Mouse (Mus musculus) MEL (cell line): ENCODE results near the gene Sergef. TPM values are rescaled to one million over a fixed set of nuclear protein-coding genes. Genes with fewer than 3 reads are reported as not detected.

Experiments used
- DNase-seq: peaks from one replicate; pipeline ENCODE4 v3.0.0; 2011; ENCODE audit warnings: low read depth, low spot score
- H3K27ac ChIP-seq: 2 replicates; pipeline ENCODE4 v1.5.1; 2012; ENCODE audit warnings: low read depth, mild to moderate bottlenecking, control low read depth, low read length, moderate library complexity; ENCODE audit not compliant: control insufficient read depth
- H3K27me3 ChIP-seq, 2 experiments: fragments of 150-350 bp in 1 of 2; sonication (generic) in 1 of 2; 2 replicates each; pipeline ENCODE4 v1.6.1; 2012; ENCODE audit warnings: low read length in 2 of 2, mild to moderate bottlenecking in 2 of 2, improper control_type of control experiment in 1 of 2, moderate library complexity in 1 of 2; ENCODE audit not compliant: insufficient read depth in 2 of 2, control insufficient read depth in 1 of 2
- H3K36me3 ChIP-seq, 2 experiments: 2 replicates each; pipeline ENCODE4 v1.6.1; 2012 to 2014; ENCODE audit warnings: low read length in 2 of 2, improper control_type of control experiment in 1 of 2, inconsistent platforms in 1 of 2, mild to moderate bottlenecking in 1 of 2; ENCODE audit not compliant: insufficient read depth in 2 of 2, control insufficient read depth in 1 of 2
- H3K4me1 ChIP-seq, 2 experiments: fragments of 150-350 bp in 1 of 2; sonication (generic) in 1 of 2; 2 replicates each; pipeline ENCODE4 v1.6.1; 2012; ENCODE audit warnings: low read length in 2 of 2, improper control_type of control experiment in 1 of 2, mild to moderate bottlenecking in 1 of 2; ENCODE audit not compliant: insufficient read depth in 2 of 2, control insufficient read depth in 1 of 2
- H3K4me3 ChIP-seq, 2 experiments: fragments of 150-350 bp in 1 of 2; sonication (generic) in 1 of 2; 2 replicates each; pipeline ENCODE4 v1.5.1; 2012; ENCODE audit warnings: low read depth in 2 of 2, low read length in 2 of 2, mild to moderate bottlenecking in 2 of 2, moderate library complexity in 2 of 2, control low read depth in 1 of 2, improper control_type of control experiment in 1 of 2; ENCODE audit not compliant: control insufficient read depth in 1 of 2, insufficient read depth in 1 of 2
- H3K79me2 ChIP-seq: 2 replicates; pipeline ENCODE4 v1.6.1; 2012; ENCODE audit warnings: mild to moderate bottlenecking, low read length, moderate library complexity; ENCODE audit not compliant: control insufficient read depth, poor library complexity, insufficient read depth
- H3K9ac ChIP-seq: 2 replicates; pipeline ENCODE4 v1.6.1; 2012; ENCODE audit warnings: low read depth, mild to moderate bottlenecking, control low read depth, low read length, moderate library complexity; ENCODE audit not compliant: control insufficient read depth, poor library complexity, severe bottlenecking
- H3K9me3 ChIP-seq: fragments of 150-350 bp; sonication (generic); replicated peaks from 2 replicates; pipeline ENCODE4 v1.6.1; 2012; ENCODE audit warnings: mild to moderate bottlenecking, low read length, improper control_type of control experiment, moderate library complexity; ENCODE audit not compliant: insufficient read depth
- CHD1 ChIP-seq: IDR thresholded peaks from 2 replicates; pipeline ENCODE4 v1.6.1; 2012; ENCODE audit warnings: low read depth, mild to moderate bottlenecking, inconsistent platforms, low read length, improper control_type of control experiment
- CHD2 ChIP-seq: IDR thresholded peaks from 2 replicates; pipeline ENCODE4 v1.6.1; 2011; ENCODE audit warnings: low read length, improper control_type of control experiment
- ETS1 ChIP-seq: IDR thresholded peaks from 2 replicates; pipeline ENCODE4 v1.6.1; 2012; ENCODE audit warnings: low read depth, mild to moderate bottlenecking, inconsistent platforms, low read length, improper control_type of control experiment, moderate library complexity
- JUND ChIP-seq: IDR thresholded peaks from 2 replicates; pipeline ENCODE4 v1.6.1; 2011; ENCODE audit warnings: low read depth, mild to moderate bottlenecking, improper control_type of control experiment, low read length
- MAZ ChIP-seq: IDR thresholded peaks from 2 replicates; pipeline ENCODE4 v1.6.1; 2012; ENCODE audit warnings: low read depth, mild to moderate bottlenecking, inconsistent platforms, low read length, improper control_type of control experiment
- NELFE ChIP-seq: IDR thresholded peaks from 2 replicates; pipeline ENCODE4 v1.6.1; 2011; ENCODE audit warnings: low read depth, low read length, improper control_type of control experiment
- RCOR1 ChIP-seq: IDR thresholded peaks from 2 replicates; pipeline ENCODE4 v1.6.1; 2012; ENCODE audit warnings: low read depth, mild to moderate bottlenecking, inconsistent platforms, low read length, improper control_type of control experiment
- SIN3A ChIP-seq: IDR thresholded peaks from 2 replicates; pipeline ENCODE4 v1.6.1; 2012; ENCODE audit warnings: low read length, improper control_type of control experiment, inconsistent platforms
- USF1 ChIP-seq: IDR thresholded peaks from 2 replicates; pipeline ENCODE4 v1.6.1; 2014; ENCODE audit warnings: low read depth, mild to moderate bottlenecking, inconsistent platforms, low read length, improper control_type of control experiment, moderate library complexity
- USF2 ChIP-seq, 2 experiments: IDR thresholded peaks; 2 replicates each; pipeline ENCODE4 v1.6.1; 2011 to 2012; ENCODE audit warnings: improper control_type of control experiment in 2 of 2, low read length in 2 of 2, borderline replicate concordance in 1 of 2, inconsistent platforms in 1 of 2, low read depth in 1 of 2, mild to moderate bottlenecking in 1 of 2; ENCODE audit not compliant: insufficient read depth in 1 of 2
- ZMIZ1 ChIP-seq: IDR thresholded peaks from 2 replicates; pipeline ENCODE4 v1.6.1; 2012; ENCODE audit warnings: low read depth, mild to moderate bottlenecking, inconsistent platforms, low read length, improper control_type of control experiment, moderate library complexity
- ZNF384 ChIP-seq: IDR thresholded peaks from 2 replicates; pipeline ENCODE4 v1.6.1; 2012; ENCODE audit warnings: low read depth, mild to moderate bottlenecking, inconsistent platforms, low read length, improper control_type of control experiment
- polyA plus RNA-seq, 2 experiments: library from polyadenylated mRNA; stranded (reverse) in 1 of 2; unstranded in 1 of 2; fragments of >175 nt in 1 of 2; fragments of >200 nt in 1 of 2; gene quantifications; 2 replicates each; pipeline versions ENCODE4 v1.2.1 to v1.2.4; 2012; ENCODE audit warnings: low replicate concordance in 2 of 2, low read depth in 1 of 2; ENCODE audit not compliant: insufficient read length in 2 of 2, insufficient read depth in 1 of 2, missing spikeins in 1 of 2
- total RNA-seq: library from RNA; depleted of rRNA; stranded (reverse); fragments of 300-350 nt; gene quantifications from 2 replicates; pipeline ENCODE4 v1.2.3, GENCODE M21; 2012

Sergef gene
- total and polyA plus RNA-seq, 3 experiments, result 7.6 to 11.7 TPM; not detected in 1

GRCm38 (mm10) chr7:46509391-46510310 is 130.0 kb downstream of the Sergef start:
- Histone ChIP-seq H3K36me3 (no peaks in the 10 kb centered on the region), H3K27ac (no peak overlapping the region), H3K27me3 (no peaks in the 10 kb centered on the region), H3K4me1 (no peaks in the 10 kb centered on the region), H3K79me2 (no peaks in the 10 kb centered on the region), H3K9me3 (no peaks in the 10 kb centered on the region), H3K4me3 (no peak overlapping the region), H3K9ac (no peak overlapping the region)
- no peak for DNase-seq
- TF ChIP-seq ZNF384, result no peak
- no peak for TF ChIP-seq USF1
- no peak for TF ChIP-seq CHD1
- no peak for TF ChIP-seq JUND

DNA sequence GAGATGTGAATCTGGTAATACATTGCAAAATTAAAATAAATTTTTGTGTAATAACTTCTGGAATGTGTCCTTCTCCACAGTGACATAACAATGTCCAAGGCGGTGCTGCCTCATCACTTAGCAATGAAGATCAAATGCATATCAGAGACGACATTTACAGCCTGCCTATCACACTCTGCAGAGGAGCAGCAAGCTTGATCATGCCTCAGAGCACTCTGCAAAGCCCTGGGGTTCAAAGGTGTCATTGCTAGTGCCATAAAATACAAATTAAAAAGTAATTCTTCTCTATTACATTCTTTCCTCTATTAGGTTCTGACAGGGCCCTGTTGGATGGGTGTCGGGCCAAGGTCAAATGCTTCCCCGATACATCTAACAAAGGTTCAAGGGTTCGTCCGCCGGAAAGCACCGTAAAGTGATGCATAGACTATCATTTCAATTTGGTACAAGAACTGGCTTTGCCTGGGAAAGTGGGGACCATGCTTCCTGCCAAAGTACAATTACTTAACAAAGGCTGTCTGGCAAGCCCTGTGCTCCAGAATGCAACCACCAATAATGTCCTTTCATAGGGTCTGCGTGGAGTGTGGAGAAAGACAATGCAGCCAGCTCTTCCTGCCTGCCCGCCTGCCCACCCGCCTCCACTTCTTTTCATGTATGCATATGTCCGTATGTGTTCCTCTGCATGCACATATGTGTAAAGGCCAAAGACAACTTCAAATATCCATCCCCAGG is 130.9 kb downstream of the Sergef start:
- no peak overlapping the region for H3K9ac ChIP-seq
- TF ChIP-seq RCOR1 (no peak), NELFE (no peak), JUND (no peak), USF2 (IDR thresholded peaks at IDR 0.05; ENCODE audit: borderline replicate concordance in 1 of 2, insufficient read depth in 1 of 2, low read depth in 1 of 2, low read length in 2 of 2) (no peak), MAZ (no peak), CHD2 (no peak), ZMIZ1 (no peak), SIN3A (no peak), ETS1 (no peak)
- no peak overlapping the region for H3K4me3 ChIP-seq
- no peaks in the 10 kb centered on the region for H3K27me3 ChIP-seq
- no peaks in the 10 kb centered on the region; a peak in 1 of 4 replicates for H3K4me1 ChIP-seq
- H3K9me3 ChIP-seq, result no peaks in the 10 kb centered on the region
- H3K27ac ChIP-seq, result no peak overlapping the region
- no peak for DNase-seq
- no peaks in the 10 kb centered on the region; a peak in 1 of 4 replicates for H3K36me3 ChIP-seq
- no peaks in the 10 kb centered on the region for H3K79me2 ChIP-seq
